Mouse (Mus musculus) effector memory CD4-positive, alpha-beta T cell, adult 5 months (primary cell): ENCODE results near the gene Ankrd17. TPM values are rescaled to one million over a fixed set of nuclear protein-coding genes. Genes with fewer than 3 reads are reported as not detected.

Experiments used
- polyA plus RNA-seq: library from polyadenylated mRNA; unstranded; fragments of 100-300 nt; shearing (Covaris generic); gene quantifications from one replicate; pipeline ENCODE4 v1.2.1, GENCODE M21; 2017

Gene Ankrd17
- polyA plus RNA-seq = 35.9 TPM

DNA sequence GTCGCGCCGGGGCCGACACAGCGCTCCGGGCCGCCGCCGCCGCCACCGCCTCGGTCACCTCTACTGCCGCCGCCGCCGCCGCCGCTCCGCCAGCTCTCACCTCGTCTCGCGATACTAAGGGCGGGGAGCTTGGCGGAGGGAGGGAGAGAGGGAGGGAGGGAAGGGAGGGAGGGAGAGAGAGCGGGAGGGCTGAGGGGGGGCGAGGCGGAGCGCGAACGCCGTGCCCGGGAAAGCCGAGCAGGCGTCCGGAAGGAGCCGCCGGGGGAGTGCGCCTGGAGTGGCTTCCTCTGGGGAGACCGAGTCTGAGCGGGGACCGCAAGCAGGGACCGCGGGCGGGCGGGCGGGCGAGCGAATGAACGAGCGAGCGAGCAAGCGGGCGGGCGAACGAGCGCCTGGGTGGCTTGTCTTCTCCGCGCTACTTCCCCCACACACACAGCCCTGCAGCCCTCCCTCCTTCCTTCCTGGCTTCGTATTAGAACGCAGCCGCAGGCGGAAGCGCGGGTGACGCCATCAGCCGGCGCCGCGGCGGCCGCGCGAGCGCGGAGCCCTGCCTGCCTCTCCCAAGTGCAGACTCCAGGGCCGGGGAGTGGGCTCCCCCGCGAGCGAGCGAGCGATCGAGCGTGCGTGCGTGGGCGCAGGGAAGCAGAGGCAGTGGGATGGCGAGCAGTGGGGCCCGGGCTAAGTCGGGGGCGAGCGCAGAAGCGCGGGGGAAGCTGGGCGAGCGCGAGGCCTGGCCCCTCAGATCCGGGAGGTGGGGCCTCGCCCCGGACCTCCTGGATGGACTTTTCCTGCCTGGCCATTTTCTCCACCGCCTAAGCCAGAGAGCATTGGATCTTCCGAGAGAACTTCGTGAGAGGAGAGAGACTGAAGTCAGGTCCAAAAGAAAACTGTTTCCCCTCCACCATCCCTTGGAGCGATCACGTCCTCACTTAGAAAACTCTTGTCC, at the start of gene Ankrd17:
Gene Ankrd17, minus strand, starts transcription at position 457 of the 946 bp plus-strand sequence.

GRCm38 (mm10) chr5:90367067-90367303, 608 bp upstream of the Ankrd17 start, which contains the start of gene Gm9958:
Gene Gm9958 (plus strand): TSS chr5:90367204.

DNA sequence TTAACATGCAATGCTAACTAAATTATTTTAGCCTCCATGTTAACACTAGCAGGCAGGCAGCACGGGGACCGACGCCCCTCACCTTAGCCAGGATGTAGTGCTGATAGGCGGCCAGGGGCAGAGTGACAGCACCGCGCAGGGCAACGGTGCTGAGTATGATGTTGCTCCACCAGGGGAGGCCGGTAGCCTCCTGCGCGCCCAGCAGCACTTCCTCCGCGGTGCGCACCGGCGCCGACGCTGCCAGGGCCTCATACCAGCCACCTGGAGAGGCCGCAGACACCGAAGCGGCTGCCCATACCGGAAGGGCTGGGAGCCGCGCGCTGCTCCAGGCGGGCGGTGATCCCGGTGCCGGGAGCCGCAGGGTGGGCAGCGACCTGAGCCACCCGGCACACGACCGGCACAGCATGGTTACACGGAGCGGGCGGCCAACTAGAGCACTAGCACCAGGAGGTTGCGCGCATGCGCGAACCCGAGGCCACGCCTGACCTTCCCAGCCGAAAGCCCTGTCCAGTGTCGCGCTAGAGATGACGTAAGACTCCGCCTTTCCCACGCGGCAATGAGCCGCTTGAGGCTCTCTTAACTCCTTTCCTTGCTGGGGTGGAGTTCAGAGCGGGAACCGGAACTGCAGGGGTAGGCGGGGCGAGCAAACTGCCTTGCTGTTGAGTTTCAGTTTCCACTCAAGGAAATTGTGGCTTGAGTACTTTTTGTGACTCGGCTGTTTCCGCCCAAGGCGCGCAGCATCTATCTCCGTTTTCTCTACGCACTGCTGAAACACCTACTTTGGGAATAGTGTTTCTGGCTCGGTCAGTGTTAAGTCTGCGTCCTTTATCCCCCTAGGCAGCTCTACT, 142.6 kb downstream of the Ankrd17 start, which contains the start of gene Cox18:
Gene Cox18, minus strand, starts transcription at position 468 of the 848 bp plus-strand sequence.

Other genes starting within 250 kb of the Ankrd17 start
- gene Cox18, start 142.6 kb downstream of the Ankrd17 start, polyA plus RNA-seq = 25.3 TPM
- 0.97 TPM for gene Gm9958, start 627 bp upstream of the Ankrd17 start, polyA plus RNA-seq
- not detected for gene Alb, start 94.3 kb upstream of the Ankrd17 start, polyA plus RNA-seq
- 5.9 TPM for gene Afp, start 124.2 kb upstream of the Ankrd17 start, polyA plus RNA-seq
- 0.17 TPM for gene Afm, start 152.4 kb upstream of the Ankrd17 start, polyA plus RNA-seq
- not detected for gene 5830473C10Rik, start 194.5 kb upstream of the Ankrd17 start, polyA plus RNA-seq